Mouse (Mus musculus): ENCODE data around the gene Uqcc2. TPM values are rescaled to one million over a fixed set of nuclear protein-coding genes. Genes with fewer than 3 reads are reported as not detected.

The Uqcc2 gene
- polyA plus RNA-seq, 1 experiment from 2014 or later = 267 TPM

DNA sequence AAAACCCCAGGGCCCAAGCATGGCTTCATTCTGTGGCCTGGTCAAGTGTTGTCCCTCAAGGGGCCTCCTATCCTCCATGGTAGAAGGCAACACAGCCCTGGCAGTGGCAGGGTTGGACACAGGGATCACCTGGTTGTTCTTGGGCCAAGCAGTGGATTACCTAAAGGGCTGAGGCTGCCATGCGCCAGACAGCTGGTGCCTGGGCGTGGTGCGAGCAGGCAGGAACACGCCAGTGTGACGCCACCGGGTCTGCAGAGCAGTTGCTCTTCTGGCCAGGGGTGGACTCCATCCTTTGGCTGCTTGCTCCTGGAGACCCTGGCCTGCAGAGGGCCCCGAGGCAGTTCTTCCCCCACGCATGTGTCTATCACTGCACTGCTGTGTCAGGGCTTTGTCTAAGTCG, 59.9 kb downstream of the Uqcc2 start:
- no peak overlapping the region for H3K4me3 ChIP-seq (replicated peaks; ENCODE audit: low read length)
- peaks cover 35% of the 10 kb centered on the region for H3K4me1 ChIP-seq (ENCODE audit: control insufficient read depth, insufficient read depth, low read length)
- H3K9ac ChIP-seq (ENCODE audit: low read length) = no peak overlapping the region
- H3K9me3 ChIP-seq (replicated peaks; ENCODE audit: control insufficient read depth, low read length) = 0 out of 2 replicates have a peak, but pooled peaks cover 3% of the 10 kb centered on the region
- peak; percentile 44; the same call in 1 of the 2 replicates for ATAC-seq (ENCODE audit: insufficient read depth, low FRiP score)
- H3K36me3 ChIP-seq (ENCODE audit: control insufficient read depth, insufficient read depth, low read length) = peaks cover 10% of the 10 kb centered on the region
- H3K4me2 ChIP-seq (ENCODE audit: low read depth, low read length) = no peak overlapping the region
- WGBS = 64% methylated on average over 9 of the region's 9 CpGs
- no peaks in the 10 kb centered on the region for H3K27me3 ChIP-seq (ENCODE audit: control insufficient read depth, insufficient read depth, low read length)
- peak overlapping the region; percentile 82; the same call in 1 of the 2 replicates for H3K27ac ChIP-seq (ENCODE audit: low read length)

DNA sequence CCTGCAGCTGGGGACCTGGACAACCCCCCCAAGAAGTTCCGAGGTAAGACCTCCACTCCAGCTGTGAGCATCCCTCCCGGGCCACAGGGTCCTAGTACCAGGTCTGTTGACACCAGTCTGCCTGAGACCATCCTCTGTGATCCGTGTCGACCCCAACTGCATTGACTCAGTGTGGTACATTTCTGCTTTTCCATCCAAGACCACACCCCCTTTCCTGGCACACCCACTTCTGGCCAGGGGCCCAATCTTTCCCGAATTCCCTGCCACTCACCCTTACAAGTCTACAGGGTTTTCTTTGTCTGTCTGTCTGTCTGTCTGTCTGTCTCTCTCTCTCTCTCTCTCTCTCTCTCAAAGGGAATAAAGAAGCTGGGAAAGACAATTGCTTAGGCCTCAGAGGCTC, 60.6 kb downstream of the Uqcc2 start:
- H3K9ac ChIP-seq (ENCODE audit: low read length) = no peak overlapping the region
- 76% methylated on average over 5 of the region's 5 CpGs for WGBS
- no peak for ATAC-seq (ENCODE audit: insufficient read depth, low FRiP score)
- H3K9me3 ChIP-seq (replicated peaks; ENCODE audit: control insufficient read depth, low read length) = 0 out of 2 replicates have a peak, but pooled peaks cover 3% of the 10 kb centered on the region
- no peak overlapping the region for H3K27ac ChIP-seq (ENCODE audit: low read length)
- H3K4me3 ChIP-seq (replicated peaks; ENCODE audit: low read length) = no peak overlapping the region
- no peak overlapping the region for H3K4me2 ChIP-seq (ENCODE audit: low read depth, low read length)
- peaks cover 35% of the 10 kb centered on the region for H3K4me1 ChIP-seq (ENCODE audit: control insufficient read depth, insufficient read depth, low read length)
- no peaks in the 10 kb centered on the region for H3K27me3 ChIP-seq (ENCODE audit: control insufficient read depth, insufficient read depth, low read length)
- H3K36me3 ChIP-seq (ENCODE audit: control insufficient read depth, insufficient read depth, low read length) = peaks cover 10% of the 10 kb centered on the region

Small RNA genes lying within 50 kb of the gene (microRNA-seq; reads per million reads assigned to microRNA genes)
- gene Mir7677 = not detected

Other genes with a start within 250 kb of the Uqcc2 start
- gene Kifc5b, start 216.8 kb downstream of the Uqcc2 start, polyA plus RNA-seq (2015; fragmentation: Nextera tagmentation; extraction: Ambion mirVana) = 6.4 and 6.9 TPM in 2 replicates
- 7.3 and 7.7 TPM in 2 replicates for gene Phf1, start 200.9 kb downstream of the Uqcc2 start, polyA plus RNA-seq (2015; fragmentation: Nextera tagmentation; extraction: Ambion mirVana)
- gene Cuta, start 194.3 kb downstream of the Uqcc2 start, polyA plus RNA-seq (2015; fragmentation: Nextera tagmentation; extraction: Ambion mirVana) = 173 and 178 TPM in 2 replicates
- 1.3 and 1.6 TPM in 2 replicates for gene Syngap1, start 192.7 kb downstream of the Uqcc2 start, polyA plus RNA-seq (2015; fragmentation: Nextera tagmentation; extraction: Ambion mirVana)
- 14.1 and 14.8 TPM in 2 replicates for gene Zbtb9, start 160.7 kb downstream of the Uqcc2 start, polyA plus RNA-seq (2015; fragmentation: Nextera tagmentation; extraction: Ambion mirVana)
- 6.7 and 7.0 TPM in 2 replicates for gene Bak1, start 104.9 kb downstream of the Uqcc2 start, polyA plus RNA-seq (2015; fragmentation: Nextera tagmentation; extraction: Ambion mirVana)
- 15.0 and 16.7 TPM in 2 replicates for gene Itpr3, start 76.6 kb downstream of the Uqcc2 start, polyA plus RNA-seq (2015; fragmentation: Nextera tagmentation; extraction: Ambion mirVana)
- 0.34 and 1.3 TPM in 2 replicates for gene Ip6k3, start 33.9 kb upstream of the Uqcc2 start, polyA plus RNA-seq (2015; fragmentation: Nextera tagmentation; extraction: Ambion mirVana)
- gene Lemd2, start 70.6 kb upstream of the Uqcc2 start, polyA plus RNA-seq (2015; fragmentation: Nextera tagmentation; extraction: Ambion mirVana) = 8.2 and 9.5 TPM in 2 replicates